Mouse (Mus musculus): ENCODE measurements at regions not wholly inside any gene's neighbourhood (a gene's known extent, or its start where the extent isn't known, plus 50 kb on each side); places are given as distances from the start of the nearest gene placed in this dataset.

- TF ChIP-seq CTCF (IDR thresholded peaks at IDR 0.05; ENCODE audit: low read depth) (peak; percentile 31; the same call in 1 of the 2 replicates), EP300 (IDR thresholded peaks at IDR 0.05; ENCODE audit: low read depth) (no peak)
These were observed 54.6 kb upstream of the Nxph1 start for GRCm38 (mm10) chr6:8893665-8894064.

Data from liver, embryonic 14.5 days (tissue).